Mouse (Mus musculus) gastrocnemius, postnatal 25 days (tissue): Measurements from ENCODE around the gene Mup20. TPM values are rescaled to one million over a fixed set of nuclear protein-coding genes. Genes with fewer than 3 reads are reported as not detected.
"Not testable (repeated sequence)": the region's sequence is repeated elsewhere in the genome, so short reads cannot be mapped to it uniquely, and the experiment has no call there.

ENCODE experiments used
- DNase-seq: peaks from one replicate; pipeline ENCODE4 v3.0.0; 2022
- long read RNA-seq, 2 experiments: library from polyadenylated mRNA; stranded (forward); transcript quantifications; one replicate each; pipeline ENCODE4 v2.0.0; 2021
- total RNA-seq, 2 experiments: library from RNA; stranded (reverse); gene quantifications; 1 replicate in 1 of 2; 2 replicates in 1 of 2; pipeline ENCODE4 v1.2.3; 2021

Mup20 gene
- not detected for total RNA-seq
- long read RNA-seq, experiment 1 = 0 reads
- long read RNA-seq, experiment 2 = 0 reads

DNA sequence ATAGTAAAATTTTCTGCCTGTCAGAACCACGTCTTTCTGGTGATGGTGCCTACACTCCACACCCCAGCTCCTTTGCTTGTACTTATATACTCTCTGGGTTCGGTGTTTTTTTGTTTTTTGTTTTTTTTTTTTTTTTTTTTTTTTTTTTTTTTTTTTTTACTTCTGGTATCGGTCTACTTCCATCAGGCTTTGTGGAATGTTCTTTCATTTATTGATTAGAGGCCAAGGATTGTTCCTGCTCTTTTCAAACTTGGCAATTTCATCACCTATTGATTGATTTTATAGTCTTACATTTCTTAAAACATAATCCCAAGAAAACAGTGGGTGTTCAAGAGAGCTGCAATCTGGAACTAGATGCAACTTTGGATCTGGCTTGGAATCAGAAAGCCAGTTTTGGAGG is at the start of gene Mup20:
TSS of gene Mup20 (minus strand) at position 101 of the 400 bp plus-strand sequence.
- DNase-seq = not testable (repeated sequence)

DNA sequence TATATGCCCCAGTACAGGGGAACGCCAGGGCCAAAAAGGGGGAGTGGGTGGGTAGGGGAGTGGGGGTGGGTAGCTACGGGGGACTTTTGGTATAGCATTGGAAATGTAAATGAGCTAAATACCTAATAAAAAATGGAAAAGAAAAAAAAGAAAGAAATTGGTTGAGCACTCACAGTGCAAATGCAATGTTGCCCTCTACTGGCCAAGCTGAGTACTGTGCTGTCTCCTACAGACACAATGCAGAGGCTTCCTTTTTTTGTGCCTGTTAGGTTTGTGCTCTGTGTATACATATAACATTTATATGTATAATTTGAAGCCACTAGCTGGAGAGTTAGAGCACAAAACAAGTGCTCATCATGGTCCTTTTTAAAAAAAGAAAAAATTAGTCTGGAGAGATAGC is 49.4 kb upstream of the Mup20 start:
- DNase-seq = not testable (repeated sequence)

DNA sequence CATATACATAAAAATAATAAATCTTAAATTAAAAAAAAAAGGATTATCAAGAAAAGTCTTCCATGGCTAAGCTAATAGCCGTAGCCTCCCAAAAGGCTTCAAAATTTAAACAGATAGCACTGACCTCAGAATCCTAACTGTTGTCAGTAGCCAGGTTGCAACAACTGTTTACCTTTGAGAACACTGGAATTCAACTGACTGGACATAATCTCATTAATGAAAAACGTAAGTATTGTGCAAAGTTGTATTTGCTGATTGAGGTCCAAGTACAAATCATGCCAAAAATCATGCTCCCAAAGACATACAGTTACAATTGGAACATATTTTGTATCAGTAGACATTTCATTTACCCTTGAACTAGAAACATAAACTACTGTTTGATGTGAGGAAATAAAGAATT is 34.0 kb upstream of the Mup20 start:
- no peak for DNase-seq

DNA sequence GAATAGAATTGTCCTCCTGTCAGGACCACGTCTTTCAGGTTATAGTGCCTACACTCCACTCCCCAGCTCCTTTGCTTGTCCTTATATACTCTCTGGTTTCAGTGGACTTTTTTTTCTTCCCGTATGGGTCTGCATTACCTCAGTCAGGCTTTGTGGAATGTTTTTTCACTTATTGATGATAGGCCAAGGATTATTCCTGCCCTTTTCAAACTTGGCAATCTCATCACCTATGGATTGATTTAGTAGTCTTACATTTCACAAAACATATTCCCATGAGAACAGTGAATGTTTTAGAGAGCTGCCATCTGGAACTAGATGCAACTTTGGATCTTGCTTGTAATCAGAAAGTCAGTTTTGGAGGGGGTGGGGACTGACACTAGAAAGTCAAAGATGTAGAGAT is 33.3 kb upstream of the Mup20 start, which contains the start of gene Mup3:
TSS of gene Mup3 (minus strand) at position 102 of the 400 bp plus-strand sequence.
- no peak for DNase-seq

DNA sequence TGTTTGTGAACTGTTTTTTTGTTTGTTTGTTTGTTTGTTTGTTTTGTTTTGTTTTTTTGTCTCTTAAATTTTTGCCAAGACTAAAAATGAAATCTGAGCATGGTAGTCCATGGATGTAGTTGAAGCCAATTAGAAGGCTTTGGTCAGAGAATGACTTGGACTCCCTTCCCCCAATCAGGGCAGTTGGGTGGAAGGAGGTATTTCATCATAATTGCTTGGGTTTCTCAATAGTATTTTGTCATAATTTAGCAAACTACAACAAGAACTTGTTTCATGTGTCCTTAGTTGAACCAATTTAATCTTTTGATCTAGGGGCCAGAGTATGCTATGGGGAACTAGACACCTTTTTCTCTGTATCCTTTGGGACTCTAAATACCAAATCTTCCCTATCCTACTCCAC is 28.8 kb upstream of the Mup20 start:
- no peak for DNase-seq

DNA sequence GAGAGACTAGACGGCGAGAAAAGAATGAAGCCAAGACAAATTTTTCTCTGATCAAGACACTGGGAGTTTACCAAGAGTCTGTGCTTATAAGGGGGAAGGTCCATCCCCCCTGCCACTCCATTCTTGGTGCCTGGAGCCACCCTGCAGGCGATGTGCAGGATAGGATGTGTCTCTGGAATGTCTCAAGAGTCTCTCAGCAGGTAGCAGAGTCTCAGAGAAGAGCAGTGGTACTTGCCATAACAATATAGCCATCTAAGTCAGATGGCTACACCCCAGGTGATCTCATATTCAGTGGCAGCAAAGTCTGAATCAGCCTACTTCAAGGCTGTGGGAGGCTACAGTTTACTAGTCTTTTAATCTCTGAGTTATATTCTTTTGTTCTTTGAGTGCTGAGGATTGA is 21.2 kb upstream of the Mup20 start:
- no peak for DNase-seq

DNA sequence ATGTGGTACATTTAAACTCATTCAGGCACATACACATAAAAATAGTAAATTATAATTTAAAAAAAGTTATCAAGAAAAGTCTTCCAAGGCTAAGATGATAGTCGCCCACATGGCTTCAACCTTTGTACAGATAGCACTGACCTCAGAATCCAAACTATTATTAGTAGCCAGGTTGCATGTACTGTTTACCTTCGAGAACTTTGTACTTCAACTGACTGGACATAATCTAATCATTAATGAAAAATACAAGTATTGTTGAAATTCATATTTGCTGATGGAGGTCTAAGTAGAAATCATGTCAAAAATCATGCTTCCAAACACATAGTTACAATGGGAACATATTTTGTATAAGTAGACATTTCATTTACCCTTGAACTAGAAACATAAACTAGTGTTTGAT is 822 bp upstream of the Mup20 start:
- DNase-seq = not testable (repeated sequence)

DNA sequence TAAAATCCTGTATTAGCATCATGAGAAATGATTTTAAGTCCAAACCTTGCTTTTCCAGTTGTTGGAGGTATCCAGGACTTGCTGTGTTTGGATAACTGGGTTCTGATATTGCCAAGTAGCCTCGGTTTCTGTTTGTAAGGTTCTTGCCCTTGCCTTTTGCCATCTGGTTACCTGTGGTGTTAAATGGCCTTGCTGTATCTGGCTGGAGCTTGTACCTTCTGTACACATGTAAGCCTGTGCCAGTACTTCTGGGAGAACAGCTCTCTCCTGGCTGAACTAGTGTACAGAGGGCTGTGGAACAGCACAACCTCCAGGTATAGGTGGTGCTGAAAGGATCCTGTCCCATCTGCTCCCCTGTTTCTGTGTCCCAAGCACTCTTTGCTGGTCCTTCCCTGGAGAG is 27.7 kb downstream of the Mup20 start:
- no peak for DNase-seq

DNA sequence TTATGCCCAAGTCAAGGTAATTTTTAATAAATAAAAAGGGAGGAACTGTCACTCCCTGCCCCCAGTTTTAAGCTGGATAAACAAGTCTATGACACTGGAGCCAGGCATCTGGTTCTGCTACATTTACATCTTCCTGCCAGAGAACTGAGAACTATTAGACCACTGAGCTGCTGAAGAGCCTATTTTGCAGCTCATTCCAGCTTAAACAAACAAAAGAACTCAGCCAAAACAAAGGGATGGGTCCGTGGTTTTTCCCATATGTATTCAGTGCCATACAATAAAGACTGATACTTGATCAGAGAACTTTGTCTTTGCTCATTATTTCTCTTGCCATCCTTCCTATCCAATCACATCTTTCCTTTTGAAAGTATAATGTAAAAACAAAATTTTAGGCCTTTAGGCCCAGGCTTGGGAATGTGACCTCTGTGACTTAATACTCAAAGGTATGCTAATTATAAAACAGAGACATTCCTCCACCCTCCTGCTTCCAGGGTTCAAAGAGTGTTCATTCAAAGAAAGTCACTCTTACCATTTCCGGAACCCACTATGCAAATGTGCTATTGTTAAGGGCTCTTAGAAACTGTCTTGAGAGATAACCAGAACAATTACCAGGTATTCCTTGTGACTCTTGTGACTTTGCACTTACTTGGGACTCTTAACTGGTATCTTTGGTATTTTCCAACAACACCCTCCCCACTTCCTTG is 29.6 kb downstream of the Mup20 start:
- DNase-seq = no peak

DNA sequence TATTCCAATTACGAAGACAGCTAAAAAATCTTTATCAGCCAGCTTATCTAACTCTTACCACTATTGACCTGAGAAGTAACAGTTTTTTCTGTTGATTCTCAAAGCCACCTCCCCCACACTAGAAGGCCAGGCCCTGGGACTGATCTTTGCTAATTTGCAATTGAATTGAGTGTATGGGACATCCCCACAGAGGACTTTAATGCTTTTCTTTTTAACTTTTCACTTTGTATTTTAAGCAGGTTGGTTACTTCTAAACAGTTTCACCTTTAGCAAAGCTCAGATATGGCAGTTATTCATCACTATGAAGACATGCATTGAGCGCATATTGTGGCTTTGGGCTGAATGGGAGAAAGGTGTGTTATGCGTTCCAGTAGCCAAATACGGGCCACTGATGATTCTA is 30.3 kb downstream of the Mup20 start:
- no peak for DNase-seq

DNA sequence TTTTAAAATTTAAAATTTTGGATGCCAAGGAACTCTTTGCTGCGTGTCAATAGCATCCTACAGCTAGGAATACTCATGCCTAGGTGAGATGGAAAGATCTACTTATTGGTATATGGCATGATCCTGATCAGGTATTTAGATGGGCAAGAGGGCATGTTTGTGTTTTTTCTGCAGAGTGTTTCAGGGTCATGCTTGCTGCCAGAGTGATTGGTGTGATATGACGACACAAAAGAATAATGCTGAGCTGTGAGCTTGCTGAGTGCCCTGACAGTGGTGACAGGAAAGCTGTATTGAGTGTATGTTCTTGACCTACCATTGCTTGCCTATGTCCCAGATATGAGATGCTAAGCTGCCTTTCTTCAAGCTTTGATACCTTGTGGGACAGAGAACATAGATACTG is 30.8 kb downstream of the Mup20 start:
- no peak for DNase-seq

DNA sequence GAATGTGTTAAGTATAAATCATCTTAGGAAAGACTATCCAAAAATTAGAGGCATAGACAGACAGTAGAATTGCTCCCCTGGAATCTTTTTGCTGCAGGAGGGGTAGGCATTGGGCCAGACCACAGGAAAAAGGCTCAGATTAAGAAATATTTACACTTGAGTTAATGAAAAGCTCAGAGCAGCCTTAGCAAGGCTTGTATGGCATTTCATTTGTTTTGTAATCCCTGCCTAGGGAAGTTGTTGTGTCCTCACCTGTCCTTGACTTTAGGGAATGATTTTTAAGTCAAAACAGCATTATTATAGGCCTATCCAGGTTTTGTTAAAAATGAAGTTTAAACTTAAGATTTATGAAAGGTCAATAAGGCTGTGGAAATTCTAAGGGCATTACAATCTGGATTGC is 33.4 kb downstream of the Mup20 start:
- not testable (repeated sequence) for DNase-seq

Other genes starting within 250 kb of the Mup20 start
- not detected for gene Mup5, start 218.9 kb downstream of the Mup20 start, total RNA-seq
- 1 to 10 TPM in 1 of 2 experiments, not detected in 1; 2.2 TPM for gene Mup3, start 33.2 kb upstream of the Mup20 start, total RNA-seq
- gene Mup21, start 96.7 kb upstream of the Mup20 start, total RNA-seq = not detected
- 1 to 10 TPM in 1 of 2 experiments, under 1 TPM in 1; 0.86 to 1.2 TPM for gene Zfp37, start 176.9 kb upstream of the Mup20 start, total RNA-seq
- gene Slc31a2, start 208.4 kb upstream of the Mup20 start, total RNA-seq = 1 to 10 TPM; 3.9 to 4.6 TPM